Mouse (Mus musculus): ENCODE data around the gene Anxa2.

DNA sequence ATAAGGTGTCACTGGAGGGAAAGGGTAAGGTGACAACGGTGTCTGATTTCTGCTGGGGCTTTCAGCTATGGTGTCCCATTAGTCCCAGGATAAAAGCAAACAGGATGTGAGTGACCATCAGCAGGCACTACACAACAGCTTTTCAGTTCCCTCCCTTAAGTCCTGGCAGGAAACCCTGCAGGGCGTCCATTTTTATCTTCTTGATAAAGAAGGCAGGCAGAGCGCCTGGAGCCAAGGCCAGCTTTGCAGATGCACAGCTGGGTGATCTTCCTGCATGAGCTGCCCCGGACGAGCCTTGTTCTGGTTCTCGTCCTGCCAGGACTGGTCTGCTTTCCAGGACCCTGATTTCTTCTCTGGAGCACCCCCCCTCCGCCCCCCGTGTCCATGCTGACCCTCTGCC, 35.1 kb downstream of the Anxa2 start:
- TF ChIP-seq CTCF (IDR thresholded peaks at IDR 0.05; ENCODE audit: low read depth) (no peak), EP300 (IDR thresholded peaks at IDR 0.05; ENCODE audit: low read depth) (no peak)

Data from liver, postnatal 0 days (tissue).